Mouse (Mus musculus) layer of hippocampus, adult 2 months (tissue): ENCODE measurements around the gene Als2. TPM values are rescaled to one million over a fixed set of nuclear protein-coding genes. Genes with fewer than 3 reads are reported as not detected.

Experiments used
- DNase-seq, 2 experiments: peaks; one replicate each; pipeline ENCODE4 v3.0.0; 2022; ENCODE audit warnings: low spot score in 2 of 2
- H3K27ac ChIP-seq: fragments of 200-600 bp; 2 replicates; pipeline ENCODE4 v1.8.1; 2022
- H3K4me3 ChIP-seq: fragments of 200-600 bp; 2 replicates; pipeline ENCODE4 v1.8.1; 2022; ENCODE audit warnings: mild to moderate bottlenecking
- CTCF ChIP-seq: fragments of 200-600 bp; conservative IDR thresholded peaks from 2 replicates; pipeline ENCODE4 v1.8.1; 2022; ENCODE audit warnings: antibody characterized with exemption, mild to moderate bottlenecking, moderate library complexity
- total RNA-seq, 2 experiments: library from RNA; stranded (reverse); gene quantifications; 2 replicates each; pipeline ENCODE4 v1.2.3; 2021

Als2 gene
- total RNA-seq, 2 experiments from 2014 or later: 50.0 to 51.8 TPM

DNA sequence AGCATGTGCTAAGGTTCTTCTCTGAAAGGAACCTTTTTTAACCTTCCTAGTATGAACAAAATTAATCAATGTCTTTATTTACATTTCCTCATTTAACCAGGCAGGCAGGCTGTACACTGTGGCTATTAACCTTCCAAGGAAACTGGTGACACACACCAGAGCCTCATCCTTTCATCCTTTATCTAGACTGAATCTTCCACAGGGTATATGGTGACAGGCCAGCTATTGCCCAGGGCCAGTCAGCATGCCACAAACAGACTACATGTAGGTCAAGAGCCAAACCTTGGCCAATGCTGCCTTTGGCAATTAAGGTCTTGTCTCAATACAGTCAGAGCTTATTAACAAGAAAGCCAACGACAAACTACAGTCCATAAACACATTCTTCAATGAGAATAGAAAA, 35.5 kb downstream of the Als2 start:
- Histone ChIP-seq H3K27ac (no peak overlapping the region), H3K4me3 (no peak overlapping the region)
- TF ChIP-seq CTCF: no peak
- DNase-seq: no peak

DNA sequence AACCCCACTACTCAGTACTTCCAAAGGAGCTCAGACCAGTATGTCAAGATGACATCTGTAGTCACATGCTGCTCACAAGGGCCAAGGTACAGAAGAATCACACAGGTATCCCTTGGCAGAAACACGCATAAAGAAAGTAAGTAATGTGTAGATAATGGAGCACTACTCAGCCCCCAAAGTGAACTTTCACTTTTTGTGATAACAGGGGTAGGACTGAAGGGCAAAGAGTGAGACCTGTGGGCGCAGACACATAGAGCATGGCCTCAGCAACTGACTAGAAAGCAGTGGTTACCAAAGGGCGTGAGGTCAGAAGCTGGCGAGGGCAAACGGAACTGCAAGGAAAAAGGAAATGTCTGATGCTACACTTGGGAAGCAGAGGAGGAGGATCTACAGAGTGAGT, 36.1 kb downstream of the Als2 start:
- no peak for TF ChIP-seq CTCF
- H3K27ac ChIP-seq: no peak overlapping the region
- no peak overlapping the region for H3K4me3 ChIP-seq
- no peak for DNase-seq

DNA sequence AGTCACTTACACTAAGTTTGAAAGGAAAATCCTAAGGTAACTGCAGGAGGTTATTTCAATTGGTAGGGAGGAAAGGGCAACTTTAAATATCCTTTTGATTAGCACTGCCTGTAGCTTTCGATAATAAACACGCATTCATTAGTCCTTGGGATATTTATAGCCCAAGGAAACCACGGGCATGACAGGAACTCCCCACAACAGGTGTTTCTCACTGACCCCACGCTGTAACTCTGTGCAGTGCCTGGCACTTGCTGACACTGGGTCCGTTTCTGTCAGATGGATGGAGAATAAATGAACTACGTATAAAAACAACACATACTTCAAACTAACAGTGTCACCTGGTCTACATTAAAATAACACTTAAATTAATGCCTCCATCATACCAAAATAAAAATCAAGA, 42.1 kb downstream of the Als2 start:
- Histone ChIP-seq H3K27ac (no peak overlapping the region), H3K4me3 (no peak overlapping the region)
- TF ChIP-seq CTCF: no peak
- DNase-seq: no peak

DNA sequence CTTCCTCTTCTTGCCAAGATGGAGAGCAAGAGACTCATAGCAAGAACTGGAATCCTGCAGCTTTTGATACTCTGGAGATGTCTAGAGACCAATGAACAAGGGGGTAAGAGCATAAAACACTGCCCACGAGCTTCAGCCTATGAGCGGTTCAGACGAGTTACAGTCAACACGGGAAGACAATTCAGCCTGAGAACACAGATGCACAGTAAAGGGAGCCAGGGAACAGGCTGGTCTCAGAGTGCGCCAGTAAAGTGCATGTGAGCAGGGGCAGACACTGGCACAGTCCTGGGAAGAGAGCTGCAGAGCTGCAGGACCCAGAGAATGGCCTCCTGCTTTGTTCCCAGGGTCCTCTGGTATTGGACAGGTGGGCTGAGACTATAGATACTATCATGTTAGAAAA, 49.2 kb downstream of the Als2 start:
- no peak for TF ChIP-seq CTCF
- Histone ChIP-seq H3K4me3 (peak overlapping the region; percentile 36), H3K27ac (peak overlapping the region; percentile 80)
- peak; percentile 48 to 49 for DNase-seq

DNA sequence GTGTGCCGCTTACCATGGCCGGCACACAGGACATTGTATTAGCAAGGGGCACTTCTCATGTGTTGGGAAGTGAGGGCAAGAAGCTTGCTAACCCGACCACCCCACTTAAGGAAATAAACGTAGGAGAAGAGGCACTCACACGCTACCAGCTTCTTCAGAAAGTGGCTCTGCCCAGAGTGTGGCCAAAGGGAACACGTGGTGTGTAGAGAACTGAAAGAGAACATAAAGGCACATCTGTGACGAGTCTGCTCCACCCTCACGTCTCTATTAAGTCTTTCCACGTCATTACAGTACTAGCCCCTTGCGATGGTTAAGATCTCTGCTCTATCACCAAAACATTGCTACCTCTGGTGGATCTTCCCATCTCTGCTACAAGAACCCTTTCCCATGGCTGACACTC, 50.7 kb downstream of the Als2 start:
- DNase-seq: no peak
- H3K4me3 ChIP-seq: peak overlapping the region; percentile 36; the same call in 1 of the 2 replicates
- TF ChIP-seq CTCF: no peak
- H3K27ac ChIP-seq: no peak overlapping the region

DNA sequence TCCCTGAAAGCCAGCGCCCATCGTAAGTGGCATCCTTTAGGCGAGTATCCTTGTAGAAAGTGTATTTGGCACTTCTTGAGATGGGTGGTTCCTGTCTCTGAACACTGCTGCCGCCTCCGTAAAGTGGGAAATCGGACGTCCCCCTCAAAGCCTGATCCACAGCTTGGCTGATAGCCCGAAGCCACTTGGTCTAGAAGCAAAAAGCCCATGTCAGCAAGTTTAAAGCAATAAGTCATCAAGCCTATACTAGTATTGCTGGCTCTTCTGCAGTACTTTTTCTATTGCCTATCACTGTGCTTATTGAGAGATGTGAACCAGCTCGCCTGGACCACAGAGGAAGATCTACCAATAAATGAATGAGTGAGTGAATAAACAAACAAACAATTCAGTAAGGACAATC, 51.6 kb downstream of the Als2 start:
- no peak for TF ChIP-seq CTCF
- no peak for DNase-seq
- no peak overlapping the region for H3K27ac ChIP-seq
- no peak overlapping the region for H3K4me3 ChIP-seq

DNA sequence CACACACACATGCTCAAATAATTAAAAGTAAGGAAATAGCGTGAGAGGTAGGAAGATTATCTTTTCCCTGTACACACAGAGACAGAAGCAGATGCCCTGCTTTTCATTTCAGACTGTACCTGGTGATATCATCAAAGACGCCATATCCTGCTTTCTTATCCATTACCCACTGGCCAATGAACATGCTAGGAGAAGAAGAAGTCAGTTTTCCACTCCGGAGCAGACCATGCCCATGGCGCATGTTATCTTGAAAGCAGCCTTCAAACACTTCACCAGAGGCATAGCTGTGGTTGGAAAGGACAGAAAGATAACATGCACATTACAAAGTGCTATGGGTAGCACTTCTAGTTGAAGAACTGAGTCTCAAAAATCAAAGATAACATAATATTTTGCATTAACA, 54.0 kb downstream of the Als2 start:
- TF ChIP-seq CTCF: no peak
- DNase-seq: no peak
- no peak overlapping the region for H3K4me3 ChIP-seq
- H3K27ac ChIP-seq: no peak overlapping the region

DNA sequence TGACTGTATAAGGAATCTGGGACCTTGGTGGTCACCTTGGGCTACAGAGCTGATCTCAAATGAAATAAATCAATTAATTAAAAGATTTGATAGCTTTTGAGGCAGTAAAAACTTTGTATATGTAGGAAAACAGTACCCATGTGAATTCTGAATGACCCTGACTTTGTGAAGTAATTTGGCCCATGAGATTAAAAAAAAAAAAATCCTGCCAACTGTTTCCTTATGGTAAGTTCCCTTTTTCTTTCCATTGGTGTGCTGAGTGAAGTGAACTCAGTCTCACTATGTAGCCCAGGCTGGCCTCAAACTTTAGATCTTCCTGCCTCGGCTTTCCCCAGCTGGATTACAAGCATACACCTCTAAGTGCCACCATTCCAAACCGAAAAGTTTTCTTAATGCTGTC, 54.7 kb downstream of the Als2 start:
- H3K27ac ChIP-seq: no peak overlapping the region
- DNase-seq: no peak
- no peak overlapping the region for H3K4me3 ChIP-seq
- no peak for TF ChIP-seq CTCF

DNA sequence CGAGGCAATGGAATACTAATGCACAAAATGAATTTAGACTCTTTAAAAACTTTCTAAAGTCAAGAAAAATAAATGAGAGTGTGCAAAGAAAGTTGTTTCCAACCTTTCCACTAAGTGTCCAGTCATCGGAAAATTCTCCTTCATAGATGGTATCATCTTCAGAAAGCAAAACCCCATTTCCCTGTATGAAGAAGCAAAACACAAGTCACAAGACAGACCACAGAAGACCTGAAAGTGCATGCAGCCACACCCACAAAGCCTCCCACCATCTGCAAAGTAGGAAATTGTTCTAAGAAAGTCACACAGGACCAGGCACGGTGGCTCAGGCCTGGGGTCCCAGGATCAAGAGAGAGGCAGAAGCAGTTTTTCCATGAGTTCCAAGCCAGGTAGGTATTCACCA, 57.0 kb downstream of the Als2 start:
- TF ChIP-seq CTCF: no peak
- H3K4me3 ChIP-seq: no peak overlapping the region

DNA sequence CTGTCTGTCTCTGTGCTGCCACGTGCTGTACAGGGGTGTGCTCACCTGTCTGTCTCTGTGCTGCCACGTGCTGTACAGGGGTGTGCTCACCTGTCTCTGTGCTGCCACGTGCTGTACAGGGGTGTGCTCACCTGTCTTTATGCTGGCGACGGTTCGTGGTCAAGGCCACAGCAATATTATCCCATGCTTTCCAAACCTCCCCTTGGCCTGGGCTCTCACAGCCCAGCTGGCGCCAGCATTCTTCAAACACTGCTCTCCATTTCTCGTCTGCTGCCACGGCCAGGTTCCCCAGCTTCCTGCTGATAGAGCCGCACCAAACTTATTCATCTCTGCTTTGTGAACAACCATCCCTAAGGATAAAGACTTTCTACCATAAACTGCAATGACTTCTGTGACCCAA, 58.6 kb downstream of the Als2 start:
- DNase-seq: no peak
- TF ChIP-seq CTCF: no peak
- Histone ChIP-seq H3K27ac (no peak overlapping the region), H3K4me3 (no peak overlapping the region)

More for the DNA sequence above, 57.0 kb downstream of the Als2 start:
- no peak for DNase-seq
- no peak overlapping the region for H3K27ac ChIP-seq

DNA sequence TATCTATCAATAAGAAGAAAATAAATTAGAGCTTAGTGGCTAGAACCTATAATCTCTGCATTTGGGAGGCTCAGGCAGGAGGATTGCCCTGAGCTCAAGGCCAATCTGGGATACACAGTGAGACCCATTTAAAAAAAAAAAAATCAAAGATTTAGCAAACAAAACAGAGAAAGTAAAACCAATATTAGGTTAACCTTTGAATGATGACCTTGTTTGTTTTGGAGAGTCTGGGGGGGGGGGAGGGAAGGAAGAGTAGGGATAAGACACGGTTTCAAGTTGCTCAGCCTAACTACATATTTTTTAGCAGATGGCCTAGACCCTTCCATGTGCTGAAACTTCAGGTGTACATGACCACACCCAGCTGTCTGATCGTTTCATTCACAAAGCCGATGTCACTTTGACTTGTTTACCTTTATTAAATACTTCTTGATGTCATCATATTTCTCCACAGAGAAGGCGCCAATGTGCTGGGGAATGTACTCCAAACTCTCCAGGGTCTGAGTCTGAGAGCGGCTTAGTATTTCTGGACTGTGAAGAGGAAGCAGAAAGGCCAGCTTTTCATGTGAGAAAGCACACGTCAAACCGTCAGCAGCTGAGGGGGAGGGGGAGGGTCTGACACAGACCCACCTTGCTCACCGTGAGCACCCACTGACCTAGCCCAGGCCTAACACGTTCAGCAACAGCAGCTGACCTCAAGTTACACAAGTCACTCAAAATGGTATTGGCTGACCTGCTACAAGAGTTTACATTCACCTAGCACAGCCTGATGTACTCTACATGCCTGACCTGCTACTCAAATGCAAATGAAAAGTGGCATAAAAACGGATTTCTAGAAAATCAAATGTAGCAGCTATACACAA, 62.3 kb downstream of the Als2 start:
- no peak for DNase-seq
- TF ChIP-seq CTCF: no peak
- Histone ChIP-seq H3K27ac (no peak overlapping the region), H3K4me3 (no peak overlapping the region)

DNA sequence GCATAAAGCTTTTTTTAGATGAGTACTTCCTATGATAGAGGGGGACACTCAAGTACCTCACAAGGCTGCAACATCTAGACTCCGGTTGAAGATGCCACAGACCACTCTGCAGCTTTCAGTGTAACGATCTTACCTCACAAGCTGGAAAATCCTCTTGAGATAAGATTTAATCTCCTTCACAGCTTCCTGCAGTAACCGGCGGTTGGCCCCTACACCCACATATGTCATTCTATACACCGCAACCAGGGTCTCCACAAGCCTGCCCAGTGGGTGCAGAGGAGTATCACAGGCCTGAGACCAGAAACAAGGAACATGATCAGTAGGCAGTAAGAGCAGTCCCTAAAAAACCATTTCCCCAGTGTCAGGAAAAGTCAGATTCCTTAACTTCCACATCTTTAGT, 64.0 kb downstream of the Als2 start:
- DNase-seq: no peak
- no peak overlapping the region for H3K4me3 ChIP-seq
- no peak for TF ChIP-seq CTCF
- no peak overlapping the region for H3K27ac ChIP-seq

DNA sequence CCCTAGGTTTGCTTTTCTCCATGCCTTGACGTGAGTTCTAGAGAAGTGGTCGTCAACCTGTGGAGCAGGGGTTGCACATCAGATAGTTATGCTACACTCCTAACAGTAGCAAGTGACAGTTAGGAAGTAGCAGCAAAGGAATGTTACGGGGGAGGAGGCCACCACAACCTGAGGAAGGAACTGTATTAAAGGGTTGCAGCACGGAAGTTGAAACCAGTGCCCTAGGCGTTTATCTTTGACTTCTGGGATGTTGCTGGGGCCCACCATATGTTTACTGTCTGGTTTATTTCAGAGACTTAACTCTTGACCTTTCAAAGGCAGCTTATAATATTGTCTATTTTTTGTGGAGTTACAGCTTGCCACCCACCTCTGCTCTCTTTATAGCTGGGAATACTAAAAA, 65.2 kb downstream of the Als2 start:
- Histone ChIP-seq H3K27ac (no peak overlapping the region), H3K4me3 (no peak overlapping the region)
- DNase-seq: no peak
- TF ChIP-seq CTCF: no peak

DNA sequence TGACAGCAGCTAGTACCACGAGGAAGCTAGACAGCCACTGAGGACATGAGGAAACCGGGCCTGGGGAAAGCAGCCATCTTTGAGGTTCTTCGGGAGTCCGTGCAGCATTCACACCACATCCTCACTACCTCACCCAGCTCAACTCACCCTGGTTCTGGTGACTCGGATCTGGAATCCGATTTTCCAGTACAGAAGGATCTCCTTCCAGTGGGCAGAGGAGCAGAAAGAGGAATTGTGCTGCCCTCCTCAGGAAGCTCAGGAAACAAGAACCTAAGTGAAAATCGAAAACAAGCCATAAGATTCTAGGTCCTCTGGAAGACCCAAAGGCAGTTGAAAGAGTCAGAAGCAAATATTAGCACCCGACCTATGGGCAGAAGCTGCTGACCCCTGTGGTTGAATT, 66.7 kb downstream of the Als2 start:
- no peak overlapping the region for H3K4me3 ChIP-seq
- no peak for DNase-seq
- TF ChIP-seq CTCF: peak; percentile 62
- H3K27ac ChIP-seq: no peak overlapping the region
